Mouse (Mus musculus) lung, embryonic 16.5 days (tissue): ENCODE results near the gene Ssbp3. TPM values are rescaled to one million over a fixed set of nuclear protein-coding genes. Genes with fewer than 3 reads are reported as not detected.
A peak's percentile ranks its signal among the peaks of the same experiment; 100 is the strongest.

Source experiments
- ATAC-seq: fragments of 200-750 bp; cut with Nextera tagmentation; 2 replicates; pipeline ENCODE4 v1.8.0; 2017; ENCODE audit warnings: low read depth, mild to moderate bottlenecking, moderate library complexity
- H3K27ac ChIP-seq: fragments of 300-500 bp; sonication (generic); 2 replicates; pipeline ENCODE4 v1.5.1; 2014; ENCODE audit warnings: mild to moderate bottlenecking, control low read depth, low read length
- H3K27me3 ChIP-seq: fragments of 300-500 bp; sonication (generic); 2 replicates; pipeline ENCODE4 v1.6.1; 2014; ENCODE audit warnings: low read depth, low read length, mixed read lengths; ENCODE audit not compliant: control insufficient read depth, insufficient read depth
- H3K36me3 ChIP-seq: fragments of 300-500 bp; sonication (generic); 2 replicates; pipeline ENCODE4 v1.6.1; 2014; ENCODE audit warnings: low read length; ENCODE audit not compliant: control insufficient read depth, insufficient read depth
- H3K4me1 ChIP-seq: fragments of 300-500 bp; sonication (generic); replicated peaks from 2 replicates; pipeline ENCODE4 v1.6.1; 2014; ENCODE audit warnings: low read length, mixed read lengths; ENCODE audit not compliant: control insufficient read depth, insufficient read depth
- H3K4me2 ChIP-seq: fragments of 300-500 bp; sonication (generic); 2 replicates; pipeline ENCODE4 v1.6.1; 2014; ENCODE audit warnings: low read depth, low read length, control low read depth
- H3K4me3 ChIP-seq: fragments of 300-500 bp; sonication (generic); 2 replicates; pipeline ENCODE4 v1.5.1; 2014; ENCODE audit warnings: mild to moderate bottlenecking, low read length, control low read depth
- H3K9ac ChIP-seq: fragments of 300-500 bp; sonication (generic); 2 replicates; pipeline ENCODE4 v1.6.1; 2014; ENCODE audit warnings: low read length, control low read depth
- H3K9me3 ChIP-seq: fragments of 300-500 bp; sonication (generic); 2 replicates; pipeline ENCODE4 v1.6.1; 2016; ENCODE audit warnings: low read length; ENCODE audit not compliant: control insufficient read depth
- WGBS: fragments of 180-500 bp; shearing (Covaris S2); extraction: QIAGEN DNeasy Blood & Tissue Kit; methylation state at CpG from one replicate; pipeline ENCODE4 v1.1.7; 2014; 5-methylcytosine and 5-hydroxymethylcytosine counted together
- polyA plus RNA-seq: library from polyadenylated mRNA; unstranded; fragments of >200 nt; fragmentation: Nextera tagmentation; extraction: Ambion mirVana; gene quantifications from 2 replicates; pipeline ENCODE4 v1.2.1, GENCODE M21; 2015

Ssbp3 gene
- polyA plus RNA-seq, 1 experiment from 2014 or later: 61.7 TPM

GRCm38 (mm10) chr4:106994252-106994651 lies 83.8 kb downstream of the Ssbp3 start:
- WGBS: 68% methylated on average over 5 of the region's 5 CpGs
- no peak overlapping the region for H3K27ac ChIP-seq
- no peak overlapping the region for H3K9ac ChIP-seq
- H3K4me3 ChIP-seq: no peak overlapping the region
- H3K4me2 ChIP-seq: no peak overlapping the region
- H3K36me3 ChIP-seq: no peaks in the 10 kb centered on the region
- H3K9me3 ChIP-seq: no peaks in the 10 kb centered on the region
- H3K4me1 ChIP-seq: peaks cover 29% of the 10 kb centered on the region
- no peak for ATAC-seq
- H3K27me3 ChIP-seq: no peaks in the 10 kb centered on the region

- Histone ChIP-seq H3K27me3 (no peaks in the 10 kb centered on the region), H3K27ac (no peak overlapping the region), H3K4me1 (peaks cover 29% of the 10 kb centered on the region), H3K4me2 (no peak overlapping the region), H3K9me3 (no peaks in the 10 kb centered on the region), H3K4me3 (no peak overlapping the region), H3K9ac (no peak overlapping the region), H3K36me3 (no peaks in the 10 kb centered on the region)
- no peak for ATAC-seq
- WGBS: 74% methylated on average over 6 of the region's 6 CpGs
Measured at GRCm38 (mm10) chr4:106995069-106995468, 84.6 kb downstream of the Ssbp3 start.

DNA sequence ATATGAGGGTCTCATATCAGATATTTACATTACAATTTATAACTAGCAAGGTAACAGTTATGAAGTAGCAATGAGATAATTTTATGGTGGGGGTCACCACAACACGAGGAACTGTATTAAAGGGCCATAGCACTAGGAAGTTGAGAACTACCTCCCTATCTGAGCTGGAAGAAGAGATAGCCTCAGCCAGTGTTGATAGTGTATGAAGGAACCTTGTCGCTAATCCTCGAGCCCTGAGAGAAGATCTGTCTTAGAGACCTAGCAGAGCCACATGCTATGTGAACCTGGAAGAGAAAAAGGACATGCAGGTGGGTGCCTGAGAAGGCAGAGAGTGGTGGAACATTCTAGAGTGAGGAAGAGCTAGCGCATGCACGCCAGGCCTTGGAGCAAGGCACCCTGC lies 85.0 kb downstream of the Ssbp3 start:
- 63% methylated on average over 5 of the region's 5 CpGs for WGBS
- no peaks in the 10 kb centered on the region for H3K9me3 ChIP-seq
- no peak overlapping the region for H3K9ac ChIP-seq
- no peak for ATAC-seq
- peak overlapping the region; percentile 60 for H3K27ac ChIP-seq
- no peaks in the 10 kb centered on the region for H3K36me3 ChIP-seq
- peaks cover 29% of the 10 kb centered on the region for H3K4me1 ChIP-seq
- no peak overlapping the region for H3K4me3 ChIP-seq
- no peak overlapping the region for H3K4me2 ChIP-seq
- no peaks in the 10 kb centered on the region for H3K27me3 ChIP-seq

GRCm38 (mm10) chr4:106996305-106997076 lies 86.0 kb downstream of the Ssbp3 start:
- ATAC-seq: peak; percentile 92

DNA sequence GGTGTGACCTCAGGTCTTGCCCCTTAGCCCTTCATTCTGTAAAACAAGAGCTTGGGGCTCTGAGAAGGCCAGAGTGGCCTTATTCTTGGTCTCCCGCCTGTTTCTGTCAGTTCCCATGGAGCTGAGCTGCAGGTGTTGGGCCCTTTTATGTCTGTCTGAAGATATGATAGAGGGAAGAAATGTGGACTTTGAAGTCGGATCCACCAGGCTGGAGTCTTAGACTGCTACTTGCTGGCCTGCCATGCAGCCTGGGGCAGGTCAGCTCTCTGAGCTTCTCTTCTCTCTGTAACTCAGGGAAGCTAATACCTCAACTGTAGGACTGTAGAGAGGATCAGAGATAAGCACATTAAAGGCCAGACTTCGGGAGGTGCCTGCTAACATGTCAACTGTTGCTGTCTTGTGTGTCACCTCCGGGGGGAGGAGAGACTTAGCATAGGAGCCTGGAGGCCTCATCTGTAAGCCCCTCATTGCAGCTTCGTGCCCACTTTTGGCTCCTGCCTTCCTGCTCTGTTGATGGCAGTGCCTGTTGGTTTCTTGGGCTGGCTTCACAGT lies 90.8 kb downstream of the Ssbp3 start:
- Histone ChIP-seq H3K27me3 (no peaks in the 10 kb centered on the region), H3K4me2 (no peak overlapping the region), H3K9ac (no peak overlapping the region), H3K27ac (no peak overlapping the region), H3K36me3 (no peaks in the 10 kb centered on the region), H3K4me3 (no peak overlapping the region), H3K9me3 (no peaks in the 10 kb centered on the region), H3K4me1 (peaks cover 24% of the 10 kb centered on the region)
- WGBS: 58% methylated on average over 5 of the region's 5 CpGs
- ATAC-seq: no peak

More at GRCm38 (mm10) chr4:106996305-106997076, 86.0 kb downstream of the Ssbp3 start:
- 17% methylated on average over 13 of the region's 13 CpGs for WGBS
- H3K27me3 ChIP-seq: no peaks in the 10 kb centered on the region
- no peaks in the 10 kb centered on the region for H3K36me3 ChIP-seq
- no peak overlapping the region for H3K4me3 ChIP-seq
- peak overlapping the region; percentile 60 for H3K27ac ChIP-seq
- H3K4me1 ChIP-seq: peaks cover 29% of the 10 kb centered on the region
- H3K9ac ChIP-seq: no peak overlapping the region
- H3K9me3 ChIP-seq: no peaks in the 10 kb centered on the region
- 0 out of 2 replicates have a peak overlapping the region, but pooled peaks have one; percentile 1 for H3K4me2 ChIP-seq

- Histone ChIP-seq H3K4me2 (no peak overlapping the region), H3K4me1 (peaks cover 17% of the 10 kb centered on the region), H3K9me3 (no peaks in the 10 kb centered on the region), H3K27me3 (no peaks in the 10 kb centered on the region), H3K27ac (no peak overlapping the region), H3K9ac (no peak overlapping the region), H3K4me3 (no peak overlapping the region), H3K36me3 (no peaks in the 10 kb centered on the region)
- 69% methylated on average over 14 of the region's 14 CpGs for WGBS
- 0 out of 2 replicates have a peak, but pooled peaks have one; percentile 21 for ATAC-seq
Measured at GRCm38 (mm10) chr4:107001916-107002488, 91.5 kb downstream of the Ssbp3 start.

DNA sequence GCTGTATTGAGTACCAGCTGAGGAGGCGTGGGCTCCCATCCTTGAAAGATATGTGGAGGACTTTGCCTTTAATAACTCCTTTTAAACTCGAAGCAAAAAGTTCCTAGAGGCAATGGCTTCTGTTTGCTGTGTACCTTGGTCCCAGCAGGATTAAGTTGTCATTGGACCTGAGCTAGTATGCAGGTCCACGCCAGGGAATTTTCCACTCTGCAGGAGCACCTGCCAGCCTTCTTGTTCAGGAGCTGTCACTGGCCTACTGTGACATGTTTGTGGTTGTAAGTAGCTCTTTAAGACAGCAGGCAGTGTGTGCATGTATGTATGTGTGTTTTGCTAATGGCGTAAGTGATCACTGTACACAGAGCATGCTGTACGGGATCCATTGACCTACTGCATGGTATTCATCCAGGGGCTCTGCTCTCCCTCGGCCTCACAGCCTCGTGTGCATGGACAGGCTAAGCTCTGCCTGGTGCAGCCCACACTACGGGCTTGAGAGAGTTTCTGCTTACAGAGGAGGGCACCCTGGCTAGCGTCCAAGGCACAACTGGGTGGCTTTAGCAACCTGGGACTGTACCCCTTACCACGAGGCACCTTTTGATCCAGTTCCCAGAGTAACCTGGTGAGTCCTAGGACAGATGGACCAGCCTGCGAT lies 92.1 kb downstream of the Ssbp3 start:
- Histone ChIP-seq H3K36me3 (no peaks in the 10 kb centered on the region), H3K9me3 (no peaks in the 10 kb centered on the region), H3K4me3 (no peak overlapping the region), H3K4me1 (peaks cover 11% of the 10 kb centered on the region), H3K27ac (no peak overlapping the region), H3K4me2 (no peak overlapping the region), H3K27me3 (no peaks in the 10 kb centered on the region), H3K9ac (no peak overlapping the region)
- WGBS: 54% methylated on average over 11 of the region's 11 CpGs
- ATAC-seq: 0 out of 2 replicates have a peak, but pooled peaks have one; percentile 23

DNA sequence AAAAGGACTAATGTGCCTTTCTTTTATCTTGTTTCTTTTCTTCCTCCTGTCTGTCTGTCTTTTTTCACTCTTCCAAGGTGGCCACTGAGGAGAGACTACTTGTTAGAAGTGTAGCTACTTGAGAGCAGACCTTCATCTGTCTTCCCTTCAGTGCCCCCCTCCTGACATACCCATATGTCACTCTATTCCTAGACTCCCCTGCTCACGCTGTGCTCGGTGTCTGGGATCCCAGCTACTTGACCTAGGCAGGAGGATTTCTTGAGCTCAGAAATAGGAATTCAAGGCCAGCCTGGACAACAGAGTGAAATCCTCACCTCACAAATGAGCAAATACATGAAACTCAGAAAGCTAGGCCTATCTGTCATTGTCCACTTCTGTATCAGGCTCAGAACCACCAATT lies 92.7 kb downstream of the Ssbp3 start:
- Histone ChIP-seq H3K27me3 (no peaks in the 10 kb centered on the region), H3K27ac (no peak overlapping the region), H3K4me1 (peaks cover 10% of the 10 kb centered on the region), H3K9me3 (no peaks in the 10 kb centered on the region), H3K9ac (no peak overlapping the region), H3K4me3 (no peak overlapping the region), H3K4me2 (no peak overlapping the region), H3K36me3 (no peaks in the 10 kb centered on the region)
- no peak for ATAC-seq
- whole genome bisulfite sequencing: 51% methylated on average over 2 of the region's 2 CpGs

DNA sequence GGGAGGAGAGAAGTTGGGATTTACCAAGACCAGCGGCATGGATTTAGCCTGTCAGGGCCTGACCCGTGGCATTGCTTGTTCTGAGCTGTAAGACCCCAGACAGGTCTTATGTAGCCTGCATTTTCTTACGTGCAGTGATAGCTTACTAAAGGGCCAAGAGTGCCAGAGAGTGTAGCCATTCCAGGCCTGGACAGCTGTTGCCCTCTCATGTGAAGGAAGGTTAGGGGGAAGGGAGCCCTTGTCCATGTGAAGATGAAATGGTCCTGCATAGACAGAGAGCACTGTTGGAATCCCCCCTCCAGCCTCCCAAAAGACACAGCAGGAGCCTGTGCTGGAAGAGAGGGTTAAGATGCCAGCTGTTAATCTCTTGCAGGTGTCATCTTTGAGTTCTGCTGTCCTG lies 93.3 kb downstream of the Ssbp3 start:
- H3K4me2 ChIP-seq: no peak overlapping the region
- no peaks in the 10 kb centered on the region for H3K9me3 ChIP-seq
- ATAC-seq: no peak
- H3K27ac ChIP-seq: no peak overlapping the region
- H3K4me3 ChIP-seq: no peak overlapping the region
- WGBS: 82% methylated on average over 3 of the region's 3 CpGs
- H3K36me3 ChIP-seq: no peaks in the 10 kb centered on the region
- peaks cover 10% of the 10 kb centered on the region for H3K4me1 ChIP-seq
- no peaks in the 10 kb centered on the region for H3K27me3 ChIP-seq
- no peak overlapping the region for H3K9ac ChIP-seq
